Mouse (Mus musculus): ENCODE data around the gene Olfr398.

Gene Olfr398

DNA sequence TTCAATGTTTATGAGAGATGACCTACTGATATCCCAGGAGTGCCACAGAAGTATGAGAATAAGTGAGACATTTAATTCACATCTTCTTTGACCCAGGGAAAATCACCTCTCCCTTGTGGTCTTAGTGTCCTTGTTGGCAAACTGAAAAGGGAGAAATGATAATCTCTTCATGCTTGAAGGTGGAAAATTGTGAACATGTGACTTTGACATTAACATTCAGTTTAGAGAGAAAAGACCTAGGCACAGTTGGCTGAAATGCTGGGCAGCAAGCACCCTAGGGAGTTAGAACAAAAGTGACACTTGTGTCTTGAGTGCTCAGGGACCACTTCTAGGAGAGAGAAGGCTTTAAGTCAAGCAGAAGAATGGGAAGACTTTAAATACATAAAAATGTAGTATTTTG is at the start of gene Olfr398:
TSS of gene Olfr398 (minus strand) at position 101 of the 400 bp plus-strand sequence.
- no peak for DNase-seq (ENCODE audit: low read depth, low spot score)

GRCm38 (mm10) chr11:73993115-73993514 is 2.9 kb upstream of the Olfr398 start:
- no peak for DNase-seq (ENCODE audit: low read depth, low spot score)

- no peak for DNase-seq (ENCODE audit: low read depth, low spot score)
These were observed 29.7 kb downstream of the Olfr398 start, which contains the start of gene Olfr397 for GRCm38 (mm10) chr11:73960517-73960916. TSS of gene Olfr397 (plus strand) at chr11:73960817.

GRCm38 (mm10) chr11:73936377-73936776 is 53.8 kb downstream of the Olfr398 start, which contains the start of gene Olfr23:
TSS of gene Olfr23 (plus strand) at chr11:73936677.
- DNase-seq (ENCODE audit: low read depth, low spot score) = no peak
